Mouse (Mus musculus) hindbrain, postnatal 0 days (tissue): ENCODE data around the gene Alms1. TPM values are rescaled to one million over a fixed set of nuclear protein-coding genes. Genes with fewer than 3 reads are reported as not detected.

Source experiments
- ATAC-seq: fragments of 200-750 bp; cut with Nextera tagmentation; 2 replicates; pipeline ENCODE4 v1.8.0; 2017; ENCODE audit warnings: mild to moderate bottlenecking, moderate TSS enrichment, moderate library complexity
- DNase-seq: peaks from one replicate; pipeline ENCODE4 v3.0.0-alpha.2; 2015; ENCODE audit warnings: low spot score
- H3K27ac ChIP-seq: fragments of 300-500 bp; sonication (generic); 2 replicates; pipeline ENCODE4 v1.5.1; 2014; ENCODE audit warnings: mild to moderate bottlenecking
- H3K27me3 ChIP-seq: fragments of 300-500 bp; sonication (generic); 2 replicates; pipeline ENCODE4 v1.6.1; 2014; ENCODE audit warnings: low read length, mixed read lengths; ENCODE audit not compliant: insufficient read depth
- H3K36me3 ChIP-seq: fragments of 300-500 bp; sonication (generic); 2 replicates; pipeline ENCODE4 v1.6.1; 2014; ENCODE audit warnings: low read length, mixed read lengths; ENCODE audit not compliant: insufficient read depth
- H3K4me1 ChIP-seq: fragments of 300-500 bp; sonication (generic); 2 replicates; pipeline ENCODE4 v1.6.1; 2014; ENCODE audit warnings: antibody characterized with exemption, low read length, mixed read lengths; ENCODE audit not compliant: insufficient read depth
- H3K4me2 ChIP-seq: fragments of 300-500 bp; sonication (generic); 2 replicates; pipeline ENCODE4 v1.6.1; 2014; ENCODE audit warnings: low read depth, mild to moderate bottlenecking, low read length, moderate library complexity, mixed read lengths
- H3K4me3 ChIP-seq: fragments of 300-500 bp; sonication (generic); 2 replicates; pipeline ENCODE4 v1.5.1; 2014; ENCODE audit warnings: low read length
- H3K9ac ChIP-seq: fragments of 300-500 bp; sonication (generic); replicated peaks from 2 replicates; pipeline ENCODE4 v1.6.1; 2014; ENCODE audit warnings: mild to moderate bottlenecking, low read length, moderate library complexity, mixed read lengths
- H3K9me3 ChIP-seq: fragments of 300-500 bp; sonication (generic); 2 replicates; pipeline ENCODE4 v1.6.1; 2016; ENCODE audit warnings: low read length, mixed read lengths
- CTCF ChIP-seq: IDR thresholded peaks from 2 replicates; pipeline ENCODE4 v1.5.1; 2016; ENCODE audit warnings: antibody characterized with exemption, control low read depth, low read depth
- WGBS: fragments of 180-500 bp; shearing (Covaris S2); extraction: QIAGEN DNeasy Blood & Tissue Kit; methylation state at CpG from one replicate; pipeline ENCODE4 v1.1.7; 2014; 5-methylcytosine and 5-hydroxymethylcytosine counted together
- polyA plus RNA-seq: library from polyadenylated mRNA; unstranded; fragments of >200 nt; fragmentation: Nextera tagmentation; extraction: Ambion mirVana; gene quantifications from 2 replicates; pipeline ENCODE4 v1.2.1, GENCODE M21; 2015
- total RNA-seq: library from RNA; depleted of rRNA; stranded (reverse); fragments of >200 nt; gene quantifications from 2 replicates; pipeline ENCODE4 v1.2.3, GENCODE M21; 2014

Gene Alms1
- total and polyA plus RNA-seq, 2 experiments from 2014 or later, result 2.5 to 15.5 TPM

- Histone ChIP-seq H3K9ac (no peak overlapping the region), H3K27ac (no peak overlapping the region), H3K36me3 (no peaks in the 10 kb centered on the region), H3K4me3 (no peak overlapping the region), H3K9me3 (no peaks in the 10 kb centered on the region), H3K4me2 (no peak overlapping the region), H3K4me1 (no peaks in the 10 kb centered on the region), H3K27me3 (no peaks in the 10 kb centered on the region)
- WGBS, result 88% methylated on average over 5 of the region's 5 CpGs
- DNase-seq, result no peak
- ATAC-seq, result no peak
- TF ChIP-seq CTCF, result no peak
Measured at GRCm38 (mm10) chr6:85581688-85582087, 5.6 kb upstream of the Alms1 start.

GRCm38 (mm10) chr6:85584612-85585011 is 2.7 kb upstream of the Alms1 start:
- no peaks in the 10 kb centered on the region for H3K27me3 ChIP-seq
- H3K4me3 ChIP-seq, result no peak overlapping the region
- no peaks in the 10 kb centered on the region for H3K9me3 ChIP-seq
- peaks cover 6% of the 10 kb centered on the region for H3K4me1 ChIP-seq
- no peak for ATAC-seq
- no peak overlapping the region for H3K9ac ChIP-seq
- H3K4me2 ChIP-seq, result no peak overlapping the region
- WGBS, result 94% methylated on average over 4 of the region's 4 CpGs
- H3K27ac ChIP-seq, result no peak overlapping the region
- no peaks in the 10 kb centered on the region for H3K36me3 ChIP-seq
- DNase-seq, result no peak
- no peak for TF ChIP-seq CTCF

DNA sequence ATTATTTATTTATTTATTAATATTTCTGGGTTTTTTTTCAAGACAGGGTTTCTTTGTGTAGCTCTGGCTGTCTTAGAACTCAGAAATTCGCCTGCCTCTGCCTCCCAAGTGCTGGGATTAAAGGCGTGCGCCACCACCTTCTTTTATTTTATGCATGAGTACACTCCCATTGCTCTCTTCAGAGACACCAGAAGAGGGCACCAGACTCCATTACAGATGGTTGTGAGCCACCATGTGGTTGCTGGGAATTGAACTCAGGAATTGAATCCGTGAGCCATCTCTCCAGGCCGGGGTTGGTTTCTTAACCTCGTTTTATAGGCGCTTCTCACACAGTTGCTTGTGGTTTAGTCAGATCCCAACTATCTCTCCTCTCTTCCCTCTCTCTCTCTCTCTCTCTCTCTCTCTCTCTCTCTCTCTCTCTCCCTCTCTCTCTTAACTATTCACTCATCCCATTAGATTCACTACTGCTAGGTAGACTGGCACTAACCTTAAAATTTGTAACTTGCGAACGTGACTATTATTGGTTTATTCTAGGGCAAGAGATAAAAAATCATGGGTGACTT is 445 bp upstream of the Alms1 start:
- Histone ChIP-seq H3K4me3 (peak overlapping the region; percentile 85), H3K27ac (no peak overlapping the region), H3K4me2 (peak overlapping the region; percentile 54), H3K36me3 (no peaks in the 10 kb centered on the region), H3K9me3 (no peaks in the 10 kb centered on the region), H3K9ac (no peak overlapping the region; the same call in 1 of the 2 replicates), H3K27me3 (no peaks in the 10 kb centered on the region), H3K4me1 (peaks cover 12% of the 10 kb centered on the region)
- 28% methylated on average over 9 of the region's 9 CpGs for WGBS
- TF ChIP-seq CTCF, result peak; percentile 47
- DNase-seq (peak; percentile 20), ATAC-seq (no peak)

DNA sequence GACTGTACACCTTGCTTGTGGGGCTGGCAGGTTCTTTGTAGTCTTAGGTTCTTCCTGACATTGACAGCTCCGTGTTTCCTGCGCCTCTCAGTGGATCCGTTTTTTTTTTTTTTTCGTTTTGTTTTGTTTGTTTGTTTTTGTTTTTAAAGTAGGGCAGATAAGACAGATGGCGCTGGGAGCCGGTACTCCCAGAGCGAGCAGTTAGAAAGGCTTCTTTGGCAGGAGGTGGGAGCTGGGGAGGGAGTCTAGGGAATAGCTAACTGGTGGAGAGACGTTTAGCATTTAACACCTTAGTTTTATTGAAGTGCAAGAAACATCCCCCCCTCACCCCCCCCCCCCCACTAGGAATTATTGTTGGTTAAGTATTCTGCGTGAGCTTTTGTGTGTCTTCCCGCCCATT is 833 bp downstream of the Alms1 start:
- Histone ChIP-seq H3K9me3 (no peaks in the 10 kb centered on the region), H3K27ac (peak overlapping the region; percentile 86), H3K9ac (peak overlapping the region; percentile 80), H3K4me2 (peak overlapping the region; percentile 54), H3K4me1 (peaks cover 12% of the 10 kb centered on the region), H3K4me3 (peak overlapping the region; percentile 85), H3K27me3 (no peaks in the 10 kb centered on the region), H3K36me3 (no peaks in the 10 kb centered on the region)
- no peak for TF ChIP-seq CTCF
- no peak for ATAC-seq
- 0% methylated on average over 10 of the region's 10 CpGs for WGBS
- no peak for DNase-seq

GRCm38 (mm10) chr6:85588568-85588967 is 1.2 kb downstream of the Alms1 start:
- no peak for ATAC-seq
- Histone ChIP-seq H3K27ac (no peak overlapping the region), H3K4me3 (peak overlapping the region; percentile 85), H3K4me2 (peak overlapping the region; percentile 54), H3K9me3 (no peaks in the 10 kb centered on the region), H3K4me1 (peaks cover 12% of the 10 kb centered on the region), H3K27me3 (no peaks in the 10 kb centered on the region), H3K9ac (peak overlapping the region; percentile 80), H3K36me3 (no peaks in the 10 kb centered on the region)
- WGBS, result 5% methylated on average over 4 of the region's 4 CpGs
- peak; percentile 2 for DNase-seq
- TF ChIP-seq CTCF, result no peak

DNA sequence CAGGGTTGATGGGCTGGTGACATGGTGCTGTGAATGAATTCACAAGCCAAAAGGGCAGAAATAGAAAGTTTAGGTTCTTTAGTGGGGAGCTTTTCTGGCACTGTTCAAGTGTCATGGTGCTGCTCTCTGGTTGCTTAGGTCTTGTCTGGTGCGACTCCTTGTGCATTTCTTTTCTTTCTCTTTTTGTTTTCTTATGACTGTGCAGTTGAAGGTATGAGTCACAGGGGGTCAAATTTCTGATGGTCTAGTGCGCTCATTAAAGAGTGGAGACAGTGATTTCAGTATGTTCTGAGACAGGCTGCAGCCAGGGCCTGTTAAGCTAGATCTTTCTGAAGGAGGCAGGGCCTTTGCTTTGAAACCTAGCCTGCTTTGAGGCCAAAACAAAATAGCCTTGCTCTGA is 2.8 kb downstream of the Alms1 start:
- TF ChIP-seq CTCF, result no peak
- no peaks in the 10 kb centered on the region for H3K27me3 ChIP-seq
- DNase-seq (no peak), ATAC-seq (no peak)
- peak overlapping the region; percentile 54; the same call in 1 of the 2 replicates for H3K4me2 ChIP-seq
- no peaks in the 10 kb centered on the region for H3K36me3 ChIP-seq
- no peak overlapping the region for H3K4me3 ChIP-seq
- H3K27ac ChIP-seq, result no peak overlapping the region
- 63% methylated on average over 2 of the region's 2 CpGs for whole genome bisulfite sequencing
- no peak overlapping the region for H3K9ac ChIP-seq
- peaks cover 12% of the 10 kb centered on the region for H3K4me1 ChIP-seq
- no peaks in the 10 kb centered on the region for H3K9me3 ChIP-seq

DNA sequence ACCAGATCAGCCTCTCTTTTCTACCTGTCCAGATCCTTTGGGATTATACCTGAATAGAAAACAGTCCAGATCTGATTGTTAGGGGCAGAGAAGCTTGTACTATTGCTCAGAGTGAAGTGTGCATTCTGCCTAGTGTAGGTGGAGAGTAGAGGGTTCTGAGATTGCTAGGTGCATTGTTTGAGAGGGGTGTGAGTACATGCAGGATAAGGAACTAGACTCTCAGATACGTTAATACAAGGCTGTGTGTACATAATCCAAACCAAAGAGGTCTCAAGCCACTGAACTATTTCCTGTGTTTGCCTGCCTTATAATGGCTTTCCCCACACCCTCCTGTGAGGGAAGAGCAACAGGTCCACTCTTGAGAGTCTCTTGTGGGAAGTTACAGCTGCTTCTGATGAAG is 12.0 kb downstream of the Alms1 start:
- WGBS, result 71% methylated on average over 1 of the region's 1 CpGs
- no peak overlapping the region for H3K4me2 ChIP-seq
- no peak overlapping the region for H3K27ac ChIP-seq
- H3K27me3 ChIP-seq, result no peaks in the 10 kb centered on the region
- H3K9me3 ChIP-seq, result no peaks in the 10 kb centered on the region
- DNase-seq (no peak), ATAC-seq (no peak)
- H3K4me1 ChIP-seq, result no peaks in the 10 kb centered on the region
- no peak for TF ChIP-seq CTCF
- H3K36me3 ChIP-seq, result no peaks in the 10 kb centered on the region
- H3K9ac ChIP-seq, result no peak overlapping the region
- H3K4me3 ChIP-seq, result no peak overlapping the region
